8 mouse cellular contexts compared by ENCODE assay signal in the genomic region with DNA sequence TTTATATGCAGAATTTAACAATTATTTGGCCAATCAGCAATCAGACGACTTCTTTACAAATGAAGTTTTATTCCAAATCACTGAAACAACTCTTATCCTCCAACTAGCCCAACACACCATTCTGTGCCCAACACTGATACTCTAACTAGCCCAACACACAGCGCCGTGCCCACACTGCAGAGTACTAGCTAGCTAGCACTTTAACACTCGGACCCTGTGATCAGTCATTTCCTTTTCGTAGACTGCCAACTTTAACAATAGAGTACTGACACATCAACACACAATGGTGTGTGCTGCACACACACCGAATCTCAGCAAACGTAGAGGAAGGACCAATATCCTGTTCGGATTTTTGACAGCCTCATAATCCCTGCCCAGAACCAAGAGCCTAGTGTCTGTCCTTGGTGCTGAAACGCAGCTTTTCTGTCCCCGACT. TPM values are rescaled to one million over a fixed set of nuclear protein-coding genes. Genes with fewer than 3 reads are reported as not detected.
A peak's percentile ranks its signal among the peaks of the same experiment; 100 is the strongest.
DNase-seq lines count a peak whose midpoint lies in the region; ATAC-seq and TF ChIP-seq lines count a peak whose summit lies in the region.

No protein-coding gene starts in this region.

- peak; percentile 24; the same call in 1 of the 2 replicates for ATAC-seq in lung, embryonic 15.5 days (ENCODE audit: borderline replicate concordance, extremely low read depth, low FRiP score, low TSS enrichment)
- ATAC-seq in limb, embryonic 13.5 days (ENCODE audit: low FRiP score, low read depth): no peak
- ATAC-seq in neural tube, embryonic 11.5 days (ENCODE audit: insufficient read depth, low FRiP score, low TSS enrichment): peak; percentile 14; the same call in 1 of the 2 replicates
- no peak for ATAC-seq in megakaryocyte, adult 5-6 weeks (ENCODE audit: poor library complexity, severe bottlenecking)

- peak; percentile 71 for DNase-seq in adrenal gland, postnatal 10 days
- DNase-seq in adrenal gland, adult 2 months: no peak
- DNase-seq in lung, adult 2 months: no peak
- DNase-seq in heart, postnatal 36 days: peak; percentile 2 to 11
- DNase-seq in neural tube, embryonic 11.5 days (ENCODE audit: low spot score): no peak

- H3K36me3 ChIP-seq in lung, embryonic 15.5 days: no peaks in the 10 kb centered on the region
- no peaks in the 10 kb centered on the region for H3K36me3 ChIP-seq in limb, embryonic 13.5 days
- no peaks in the 10 kb centered on the region for H3K36me3 ChIP-seq in neural tube, embryonic 11.5 days (ENCODE audit: control insufficient read depth, insufficient read depth, low read length)

- no peak overlapping the region for H3K27ac ChIP-seq in lung, embryonic 15.5 days
- no peak overlapping the region for H3K27ac ChIP-seq in limb, embryonic 13.5 days
- H3K27ac ChIP-seq in neural tube, embryonic 11.5 days (ENCODE audit: low read depth, low read length): peak overlapping the region; percentile 92

- no peaks in the 10 kb centered on the region for H3K9me3 ChIP-seq in lung, embryonic 15.5 days
- H3K9me3 ChIP-seq in limb, embryonic 13.5 days: no peaks in the 10 kb centered on the region
- no peaks in the 10 kb centered on the region for H3K9me3 ChIP-seq in neural tube, embryonic 11.5 days (ENCODE audit: control insufficient read depth, low read length)

- intact Hi-C loops in heart, postnatal 36 days (cut with DNase I): loop anchor here (5.0 kb wide), 1 partner anchor 619 kb away; no protein-coding TSS in a partner anchor

- H3K9ac ChIP-seq in lung, embryonic 15.5 days: no peak overlapping the region
- H3K9ac ChIP-seq in limb, embryonic 13.5 days: no peak overlapping the region
- H3K9ac ChIP-seq in neural tube, embryonic 11.5 days (ENCODE audit: low read length): peak overlapping the region; percentile 94

- H3K27me3 ChIP-seq in lung, embryonic 15.5 days: peaks cover 35% of the 10 kb centered on the region
- peaks cover 46% of the 10 kb centered on the region for H3K27me3 ChIP-seq in limb, embryonic 13.5 days
- no peaks in the 10 kb centered on the region for H3K27me3 ChIP-seq in neural tube, embryonic 11.5 days (ENCODE audit: control insufficient read depth, insufficient read depth, low read length)

- peak overlapping the region; percentile 61; the same call in 1 of the 2 replicates for H3K4me3 ChIP-seq in lung, embryonic 15.5 days
- no peak overlapping the region for H3K4me3 ChIP-seq in lung, adult 2 months (replicated peaks; ENCODE audit: extremely low read depth, low read depth, low read length)
- peak overlapping the region; percentile 67 for H3K4me3 ChIP-seq in limb, embryonic 13.5 days
- peak overlapping the region; percentile 83 for H3K4me3 ChIP-seq in neural tube, embryonic 11.5 days (ENCODE audit: low read depth, low read length)

- peaks cover 12% of the 10 kb centered on the region for H3K4me1 ChIP-seq in lung, embryonic 15.5 days
- H3K4me1 ChIP-seq in lung, adult 2 months (ENCODE audit: control insufficient read depth, insufficient read depth, low read length): no peaks in the 10 kb centered on the region; the same call in 1 of the 2 replicates
- H3K4me1 ChIP-seq in limb, embryonic 13.5 days: peaks cover 15% of the 10 kb centered on the region
- H3K4me1 ChIP-seq in neural tube, embryonic 11.5 days (ENCODE audit: control insufficient read depth, insufficient read depth, low read length): 0 out of 2 replicates have a peak, but pooled peaks cover 3% of the 10 kb centered on the region

- no peak for TF ChIP-seq POLR2A in lung, adult 2 months (IDR thresholded peaks at IDR 0.05; ENCODE audit: borderline replicate concordance, extremely low read depth, low read depth, low read length)

- 18% methylated on average over 10 of the region's 10 CpGs for WGBS in lung, embryonic 15.5 days
- WGBS in lung, adult 2 months: 21% methylated on average over 10 of the region's 10 CpGs
- 25% methylated on average over 10 of the region's 10 CpGs for WGBS in limb, embryonic 13.5 days
- WGBS in neural tube, embryonic 11.5 days: 13% methylated on average over 10 of the region's 10 CpGs

- no peak for TF ChIP-seq CTCF in lung, adult 2 months (IDR thresholded peaks at IDR 0.05; ENCODE audit: insufficient read depth, low read length)

- H3K4me2 ChIP-seq in lung, embryonic 15.5 days: peak overlapping the region; percentile 99
- peak overlapping the region; percentile 88 for H3K4me2 ChIP-seq in limb, embryonic 13.5 days (replicated peaks)
- peak overlapping the region; percentile 90 for H3K4me2 ChIP-seq in neural tube, embryonic 11.5 days (ENCODE audit: low read depth)

RNA-seq across cellular contexts. Expression of gene Phyhipl, which starts 57.7 kb away (rescaled TPM):
- total RNA-seq in adrenal gland, postnatal 10 days (2021): 1 to 10 TPM; 3.1 to 4.4 TPM
- total RNA-seq in adrenal gland, adult 2 months (2021): 1 to 10 TPM; 2.8 to 4.0 TPM
- 0.66 and 0.99 TPM in 2 replicates for polyA plus RNA-seq in adrenal gland, adult 2 months (2012; rRNA removed)
- polyA plus RNA-seq in lung, embryonic 15.5 days (2015; fragmentation: Nextera tagmentation; extraction: Ambion mirVana): 1.0 and 1.2 TPM in 2 replicates
- 0.11 TPM in 1 of 2 replicates, not detected in the other for polyA plus RNA-seq in lung, adult 2 months (2012; rRNA removed)
- not detected for total RNA-seq in heart, postnatal 36 days (2021)
- polyA plus RNA-seq in limb, embryonic 13.5 days (2015; fragmentation: Nextera tagmentation; extraction: Ambion mirVana): 3.7 and 4.2 TPM in 2 replicates
- polyA plus RNA-seq in neural tube, embryonic 11.5 days (2014; fragmentation: Nextera tagmentation; extraction: Ambion mirVana): 142 and 166 TPM in 2 replicates
- not detected in 2 replicates for total RNA-seq in megakaryocyte, adult 5-6 weeks (2015)
- not detected in 2 replicates for total RNA-seq in megakaryocyte, adult 5-6 weeks (2017)

Comparison
In these comparisons a context has a peak if more than half of its experiments do, and no peak if none do; other contexts are left out.
1. DNase-seq: peak in adrenal gland, postnatal 10 days (single experiment) and heart, postnatal 36 days (2 of 2); none in adrenal gland, adult 2 months (single experiment), lung, adult 2 months (single experiment) and neural tube, embryonic 11.5 days (single experiment).
2. ATAC-seq: peak in lung, embryonic 15.5 days (single experiment) and neural tube, embryonic 11.5 days (single experiment); none in limb, embryonic 13.5 days (single experiment) and megakaryocyte, adult 5-6 weeks (single experiment).
3. RNA of gene Phyhipl, which starts 57.7 kb away (polyA plus RNA-seq): 142 to 166 TPM in neural tube, embryonic 11.5 days; 3.7 to 4.2 TPM in limb, embryonic 13.5 days, 1.0 to 1.2 TPM in lung, embryonic 15.5 days, 0.66 to 0.99 TPM in adrenal gland, adult 2 months and 0.11 TPM in lung, adult 2 months; every median in the first group is over 10 times any median in the second.
4. Peak in every context shown above with its lines, with median percentiles within 50 percentile points of each other: H3K4me2 ChIP-seq.